Mouse (Mus musculus): ENCODE measurements around the gene Fryl.
"Not testable (repeated sequence)": the region's sequence is repeated elsewhere in the genome, so short reads cannot be mapped to it uniquely, and the experiment has no call there.

Gene Fryl

DNA sequence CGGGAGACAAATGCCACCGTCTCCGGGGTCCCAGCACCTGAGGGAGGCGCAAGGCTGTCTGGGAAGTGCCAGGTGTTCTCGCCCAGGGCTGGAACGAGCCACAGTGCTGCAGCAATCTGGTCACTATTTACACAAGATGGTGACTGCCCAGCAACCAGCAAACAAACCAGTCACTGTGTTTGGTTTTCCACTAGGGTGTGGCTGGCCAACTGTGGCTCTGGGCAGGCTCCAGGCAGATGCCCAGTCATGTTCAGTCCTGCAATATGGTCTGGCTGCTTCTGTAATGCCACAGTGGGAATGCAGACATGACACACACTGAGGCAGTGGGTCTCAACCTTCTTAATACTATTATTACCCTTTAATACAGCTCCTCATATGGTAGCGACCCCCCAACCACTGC is 152.8 kb downstream of the Fryl start:
- no peak for DNase-seq (ENCODE audit: low spot score in 2 of 2)

DNA sequence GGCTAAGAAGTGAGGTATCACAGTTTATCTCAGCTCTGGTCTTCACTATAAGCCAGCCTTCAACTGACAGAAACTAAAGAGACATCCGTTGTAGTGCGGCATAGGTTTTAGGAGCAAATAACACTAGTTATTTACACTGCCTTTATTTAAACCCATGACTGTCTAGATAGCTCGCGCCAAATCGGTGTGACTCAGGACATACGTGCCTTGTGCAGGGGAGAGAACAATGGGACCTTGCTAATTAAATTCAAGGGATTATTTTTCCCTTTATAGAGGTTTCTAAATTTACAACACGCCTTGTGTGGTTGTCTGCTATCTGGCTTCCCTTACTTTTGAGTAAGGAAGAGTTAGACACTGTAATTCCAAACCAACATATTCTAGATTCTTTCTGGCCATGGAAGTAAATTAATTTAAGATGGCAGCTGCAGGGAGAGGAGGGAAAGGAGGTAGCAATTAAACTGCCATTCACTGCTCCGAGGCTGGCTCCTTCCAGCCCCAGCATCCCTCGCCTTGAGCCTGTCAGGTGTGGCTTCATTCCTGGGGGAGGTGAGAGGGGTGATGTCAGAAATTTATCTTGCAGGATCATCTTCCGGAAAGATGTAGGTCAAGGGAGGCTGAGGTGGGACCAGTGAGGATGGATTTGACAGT is 154.0 kb downstream of the Fryl start:
- no peak for DNase-seq (ENCODE audit: low spot score in 2 of 2)

DNA sequence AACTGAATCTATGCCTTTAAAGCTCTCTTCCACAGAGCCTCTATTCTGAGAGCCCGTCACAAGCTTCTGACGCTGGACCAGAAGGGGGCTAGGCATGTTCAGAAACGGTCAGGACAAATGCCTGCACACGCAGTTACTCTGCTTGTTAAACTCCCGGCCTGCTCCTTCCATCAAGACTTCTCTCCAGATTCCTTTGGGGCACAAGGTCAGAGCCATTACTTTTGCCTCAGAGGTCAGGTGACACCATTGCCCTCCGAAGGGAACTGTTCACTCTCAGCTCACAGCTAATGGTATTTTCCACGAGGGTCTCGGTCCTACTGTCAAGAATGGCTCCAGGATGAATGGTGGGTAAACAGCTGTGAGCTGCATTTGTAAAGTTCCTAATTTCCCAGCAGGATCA is 164.2 kb downstream of the Fryl start:
- DNase-seq (ENCODE audit: low spot score in 2 of 2): no peak

DNA sequence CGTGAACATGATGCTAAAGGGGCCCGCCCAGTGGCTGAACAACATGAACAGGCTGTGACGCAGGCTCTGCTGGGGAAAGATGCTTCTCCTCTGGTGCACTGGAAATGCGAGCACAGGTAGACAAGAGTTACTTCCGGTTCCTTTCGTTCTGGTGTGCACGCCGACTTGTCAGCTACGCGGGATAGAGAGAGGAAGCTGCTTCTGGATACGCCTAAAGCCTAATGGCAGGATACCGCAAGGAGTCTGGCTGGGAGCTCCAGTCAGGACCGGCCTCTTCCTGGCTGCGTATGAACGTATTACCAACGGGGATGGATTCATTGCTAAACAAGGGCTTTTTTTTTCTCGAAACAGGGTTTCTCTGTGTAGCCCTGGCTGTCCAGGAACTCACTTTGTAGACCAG is 167.3 kb downstream of the Fryl start:
- no peak for DNase-seq (ENCODE audit: low spot score in 2 of 2)

DNA sequence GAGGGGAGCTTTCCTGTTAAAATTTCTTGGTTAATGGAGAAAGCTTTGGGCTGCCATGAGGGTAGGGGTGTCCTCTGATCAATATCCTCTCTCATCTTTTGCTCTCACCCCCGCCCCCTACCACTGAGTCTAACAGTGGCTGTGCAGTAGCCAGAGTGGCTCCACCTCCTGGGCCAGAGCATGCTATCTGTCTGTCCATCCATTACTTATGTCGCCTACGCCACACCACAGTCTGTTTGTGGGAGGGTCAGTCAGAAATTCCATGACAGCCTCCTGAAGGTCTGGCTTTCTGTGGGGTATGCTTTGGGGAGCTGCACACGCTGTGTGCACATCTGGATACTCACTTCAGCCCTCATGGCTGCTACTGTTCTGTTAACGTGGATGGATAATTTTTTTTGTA is 174.9 kb downstream of the Fryl start:
- DNase-seq (ENCODE audit: low spot score in 2 of 2): no peak

DNA sequence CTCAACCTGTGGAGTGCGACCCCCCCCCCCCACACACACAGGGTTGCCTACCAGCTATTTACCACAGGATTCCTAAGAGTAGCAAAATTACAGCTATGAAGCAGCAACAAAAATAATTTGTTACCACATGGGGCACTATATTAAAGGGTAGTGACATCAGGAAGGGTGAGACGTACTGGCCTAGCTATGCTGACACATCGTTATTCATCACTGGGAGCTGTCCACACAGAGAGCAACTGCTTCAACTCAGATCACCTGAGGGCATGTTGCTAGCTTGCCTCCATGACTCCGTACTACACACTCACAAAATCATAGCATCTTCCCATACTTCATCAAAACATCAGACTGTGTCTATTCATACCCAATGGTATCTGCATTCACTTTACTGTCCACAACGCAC is 176.6 kb downstream of the Fryl start:
- DNase-seq (ENCODE audit: low spot score in 2 of 2): no peak

DNA sequence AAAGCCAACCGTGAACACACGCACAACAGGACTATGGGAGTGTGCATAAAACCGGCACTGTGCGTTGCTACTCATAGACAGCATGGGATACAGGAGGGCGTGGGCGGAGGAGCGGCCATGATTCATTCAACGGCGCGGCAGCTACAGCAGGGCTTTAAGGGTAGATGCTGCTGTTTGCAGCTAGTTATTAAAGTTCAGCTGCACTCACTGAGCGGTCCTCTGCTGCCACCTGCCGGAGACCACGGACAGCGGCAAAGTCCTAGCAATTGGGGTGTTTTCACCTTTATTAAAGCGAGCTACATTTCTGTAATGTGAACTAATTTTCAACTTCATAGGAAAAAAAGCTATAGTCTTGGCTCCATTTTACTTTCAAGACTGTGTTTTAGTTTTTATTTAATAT is 185.1 kb downstream of the Fryl start:
- DNase-seq (ENCODE audit: low spot score in 2 of 2): peak; percentile 80 to 90

DNA sequence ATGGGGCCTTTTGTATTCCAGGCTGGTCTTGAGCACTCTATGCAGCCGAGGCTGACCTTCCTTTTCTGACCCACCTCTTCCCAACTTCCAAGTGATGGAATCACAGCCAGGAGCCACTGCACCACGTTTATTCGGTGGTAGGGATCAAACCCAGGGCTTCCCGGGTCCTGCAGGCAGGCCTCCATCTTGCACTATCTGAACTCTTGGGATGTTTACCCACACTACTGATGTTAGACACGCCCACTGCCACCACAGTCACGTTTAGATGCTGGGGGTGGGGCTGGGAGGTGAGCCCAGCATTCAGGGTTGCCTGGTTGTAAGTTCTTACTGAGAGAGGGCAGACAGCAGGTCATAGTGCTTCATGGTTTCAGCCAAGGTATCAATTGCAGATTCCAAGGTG is 189.5 kb downstream of the Fryl start:
- DNase-seq (ENCODE audit: low spot score in 2 of 2): no peak

DNA sequence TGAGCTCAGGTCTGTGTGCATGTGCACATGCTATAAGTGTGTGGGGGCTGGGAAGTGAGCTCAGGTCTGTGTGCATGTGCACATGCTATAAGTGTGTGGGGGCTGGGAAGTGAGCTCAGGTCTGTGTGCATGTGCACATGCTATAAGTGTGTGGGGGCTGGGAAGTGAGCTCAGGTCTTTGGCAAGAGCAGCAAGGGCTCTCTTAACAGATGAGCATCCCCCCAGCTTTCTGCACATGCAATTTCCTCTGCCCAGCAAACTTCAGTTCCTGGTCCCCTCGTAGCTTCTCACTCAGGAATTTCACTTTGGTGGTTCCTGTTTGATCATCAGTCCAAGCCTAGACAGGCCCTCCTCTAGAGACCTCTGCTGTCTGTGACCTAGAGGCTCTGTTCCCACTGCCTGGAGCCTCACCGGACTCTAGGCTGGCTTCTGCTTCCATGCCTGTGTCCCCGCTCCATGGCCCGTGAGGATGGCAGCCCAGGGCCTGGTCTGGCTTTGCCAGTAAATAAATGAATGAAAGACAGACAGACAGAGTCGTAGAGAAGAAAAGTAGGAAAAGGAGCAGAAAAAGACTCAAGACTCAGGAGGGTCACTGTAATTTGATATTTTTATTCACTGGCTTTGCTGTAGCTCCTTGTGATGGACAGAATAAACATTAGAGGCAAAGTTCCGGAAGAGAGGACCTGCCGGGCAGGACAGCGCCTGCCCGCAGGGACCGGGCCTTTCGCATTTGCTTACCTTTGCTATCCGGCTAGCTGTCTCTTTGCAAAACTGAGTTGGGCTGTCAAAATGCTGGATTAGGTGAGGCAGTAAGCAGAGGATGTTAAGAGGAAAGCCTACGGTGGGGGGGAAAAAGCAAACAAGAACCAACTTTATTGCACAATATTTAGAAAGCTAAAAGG is 192.4 kb downstream of the Fryl start:
- no peak for DNase-seq (ENCODE audit: low spot score in 2 of 2)

DNA sequence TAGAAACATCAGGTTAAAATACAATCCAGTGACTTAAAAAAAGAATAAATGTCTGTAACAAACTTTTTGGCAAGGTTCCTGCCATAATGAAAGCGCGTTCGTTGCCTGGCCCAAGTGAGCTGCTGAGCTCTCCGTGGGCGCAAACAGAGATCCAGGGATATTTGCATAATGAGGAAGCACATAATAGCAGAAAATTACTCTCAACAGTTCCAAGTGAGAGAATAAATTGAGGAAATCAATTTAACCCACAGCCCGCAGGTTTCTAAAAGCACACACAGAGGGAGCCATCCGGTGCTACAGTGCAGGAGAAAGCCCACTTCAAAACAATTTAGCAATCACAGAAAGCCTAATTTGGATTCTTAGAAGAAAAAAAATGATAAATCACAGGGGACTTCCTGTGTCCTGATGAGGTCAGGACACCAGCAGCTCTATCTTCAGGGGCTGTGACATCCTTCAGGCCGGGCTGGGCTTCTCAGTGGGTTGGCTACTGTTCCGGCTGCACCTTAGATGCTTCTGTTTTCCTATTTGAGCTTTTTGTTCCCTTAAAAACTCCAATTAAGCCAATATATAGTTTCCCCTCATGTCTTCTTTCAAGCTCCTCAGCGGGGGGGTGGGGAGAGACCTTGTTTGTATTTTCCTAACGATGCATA is 194.8 kb downstream of the Fryl start:
- DNase-seq (ENCODE audit: low spot score in 2 of 2): peak; percentile 43 to 58

DNA sequence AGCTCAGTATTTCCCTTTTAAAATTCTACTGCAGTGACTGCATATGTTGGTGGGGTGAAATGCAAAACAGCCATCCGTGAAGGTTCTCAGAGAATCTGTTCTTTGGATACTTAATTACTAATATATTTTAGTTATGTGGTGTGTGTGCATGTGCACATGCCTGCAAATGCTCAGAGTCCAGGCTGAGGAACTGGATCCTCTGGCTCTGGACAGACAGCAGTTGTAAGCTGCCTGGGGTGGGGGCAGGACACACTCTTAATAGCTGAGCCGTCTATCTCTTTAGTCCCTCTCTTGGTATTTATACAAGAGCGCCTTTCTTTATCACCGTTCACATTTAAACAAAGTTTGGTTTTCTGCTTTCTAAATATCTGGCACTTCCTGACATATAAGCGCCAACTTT is 199.5 kb downstream of the Fryl start:
- DNase-seq (ENCODE audit: low spot score in 2 of 2): no peak

DNA sequence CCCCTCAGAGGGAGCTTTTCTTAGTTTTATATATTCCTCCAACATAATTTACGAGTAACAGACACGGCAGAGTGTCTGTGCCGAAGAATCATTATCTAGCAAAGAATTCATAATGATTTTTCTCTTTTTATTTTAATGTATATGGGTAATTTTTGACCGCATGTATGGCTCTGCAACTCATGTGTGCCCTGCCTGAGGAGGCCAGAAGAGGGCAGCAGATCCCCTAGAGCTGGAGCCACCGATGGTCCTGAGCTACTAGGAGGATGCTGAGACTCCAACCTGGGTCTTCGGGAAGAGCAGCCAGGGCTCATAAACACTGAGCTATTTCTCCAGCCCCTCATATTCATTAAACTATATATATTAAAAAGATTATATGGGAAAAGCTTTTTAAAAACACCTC is 200.0 kb downstream of the Fryl start:
- no peak for DNase-seq (ENCODE audit: low spot score in 2 of 2)

DNA sequence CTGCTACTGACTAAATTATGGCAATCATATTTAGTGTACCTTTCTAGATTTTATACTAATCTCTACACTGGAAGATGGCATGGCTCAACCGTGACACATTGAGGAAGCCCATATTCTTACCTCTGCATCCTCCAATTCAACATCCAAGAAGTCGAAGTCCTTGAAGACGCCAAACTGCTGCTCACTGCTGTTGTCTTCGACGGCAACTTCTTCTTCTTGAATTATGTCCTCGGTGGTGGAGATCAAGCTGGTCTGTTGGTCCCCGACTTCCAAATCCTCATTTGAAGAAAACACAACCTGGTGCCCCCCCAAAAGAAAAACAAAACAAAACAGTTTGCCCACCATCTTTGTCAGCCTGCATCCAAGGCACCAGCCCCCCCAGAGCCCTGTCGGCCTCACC is 202.5 kb downstream of the Fryl start:
- no peak for DNase-seq (ENCODE audit: low spot score in 2 of 2)

DNA sequence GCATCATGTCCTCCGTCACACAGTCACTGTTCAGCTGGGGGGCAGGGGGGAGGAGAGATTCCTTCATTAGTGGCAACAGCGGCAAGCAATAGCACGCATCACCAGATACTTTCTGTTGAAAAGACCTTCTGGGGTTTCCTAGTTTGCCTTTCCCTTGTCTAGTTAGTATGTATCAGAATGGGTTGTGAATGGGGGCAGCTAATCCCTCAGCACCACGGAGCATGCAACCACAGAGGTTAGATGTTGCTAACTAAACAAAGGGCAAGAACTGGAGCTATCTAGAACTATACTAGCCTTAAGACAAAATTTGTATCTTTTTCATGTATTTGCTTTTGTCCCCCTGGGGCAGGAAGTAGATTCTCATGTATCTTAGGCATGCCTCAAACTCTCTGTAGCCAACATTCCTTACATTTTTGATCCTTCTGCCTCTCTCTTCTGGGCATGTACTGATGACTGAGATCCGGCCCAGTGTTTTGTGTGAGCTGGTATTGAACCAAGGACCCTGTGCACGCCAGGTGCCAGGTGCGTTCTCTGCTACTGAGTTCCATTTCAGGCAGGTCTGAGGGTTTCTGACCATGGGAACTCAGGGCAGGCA is 208.7 kb downstream of the Fryl start:
- no peak for DNase-seq (ENCODE audit: low spot score in 2 of 2)

DNA sequence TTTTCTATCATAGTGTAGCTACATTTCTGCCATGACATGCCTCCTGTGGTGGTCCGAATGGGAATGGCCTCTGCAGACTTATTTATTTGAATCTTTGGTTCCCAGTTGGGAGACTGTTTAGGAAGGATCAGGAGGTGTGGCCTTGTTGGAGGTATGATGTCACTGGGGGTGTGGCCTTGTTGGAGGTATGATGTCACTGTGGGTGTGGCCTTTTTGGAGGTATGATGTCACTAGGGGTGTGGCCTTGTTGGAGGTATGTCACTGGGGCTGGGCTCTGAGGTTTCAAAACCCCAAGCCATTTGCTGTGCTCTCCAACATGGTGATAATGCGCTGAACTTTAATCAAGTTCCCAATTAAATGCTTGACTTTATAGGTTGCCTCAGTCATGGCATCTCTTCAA is 212.4 kb downstream of the Fryl start:
- no peak for DNase-seq (ENCODE audit: low spot score in 2 of 2)

DNA sequence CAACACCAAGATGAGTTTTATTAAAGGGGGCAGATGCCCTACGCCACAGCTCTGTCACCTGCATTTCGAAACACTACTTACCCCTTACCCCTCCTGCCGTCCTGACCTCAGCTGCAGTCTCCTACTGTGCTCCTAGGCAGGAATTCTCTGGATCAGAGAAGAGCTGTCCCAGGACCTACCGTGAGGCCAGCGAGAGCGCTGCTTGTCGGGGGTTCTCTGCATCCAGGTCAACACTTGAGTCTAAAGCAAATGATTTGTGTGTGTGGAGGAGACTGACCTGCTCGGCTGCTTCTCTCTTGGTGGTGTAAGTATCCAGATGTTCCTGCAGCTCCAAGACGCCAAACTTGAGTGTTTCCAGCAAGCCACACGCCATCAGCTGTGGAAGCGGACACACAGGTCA is 223.9 kb downstream of the Fryl start:
- DNase-seq (ENCODE audit: low spot score in 2 of 2): no peak

DNA sequence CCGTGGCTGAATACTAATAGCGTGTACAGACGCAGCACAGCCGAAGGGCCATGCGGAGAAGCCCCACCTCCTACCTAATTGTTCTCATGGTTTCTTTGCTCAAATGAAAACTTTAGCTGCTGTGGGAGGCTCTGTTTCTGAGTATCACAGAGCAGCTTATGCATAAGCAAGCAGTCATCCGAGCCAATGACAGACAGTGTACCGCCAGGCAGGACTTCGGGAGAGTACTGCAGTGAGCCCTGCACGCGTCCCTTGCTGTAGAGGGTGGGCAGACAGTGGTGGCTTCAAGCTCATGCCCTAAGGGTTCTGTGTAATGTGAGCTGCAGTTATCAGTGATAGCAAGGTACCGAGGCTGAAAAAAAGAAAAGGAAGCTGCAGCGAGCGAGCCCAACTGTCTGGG is 227.8 kb downstream of the Fryl start:
- DNase-seq (ENCODE audit: low spot score in 2 of 2): no peak

DNA sequence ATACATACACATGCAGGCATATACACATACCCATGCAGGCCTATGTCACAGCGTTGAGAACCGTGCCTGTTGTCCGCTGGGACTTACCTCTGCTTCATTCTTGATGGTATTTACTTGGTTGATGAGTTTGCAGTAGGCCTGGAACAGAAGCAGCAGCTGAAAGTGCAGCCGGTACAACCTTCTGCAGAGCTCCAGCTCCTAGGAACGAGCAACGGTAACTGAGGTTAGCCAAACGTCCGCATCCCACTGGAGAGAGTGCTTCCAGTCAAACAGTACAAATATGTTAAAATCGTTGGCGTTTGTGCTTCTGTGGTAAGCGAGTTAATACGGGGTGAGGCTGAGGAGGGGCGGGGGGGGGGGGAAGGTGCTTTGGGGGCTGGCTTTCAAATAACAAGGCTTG is 232.6 kb downstream of the Fryl start:
- DNase-seq (ENCODE audit: low spot score in 2 of 2): no peak

DNA sequence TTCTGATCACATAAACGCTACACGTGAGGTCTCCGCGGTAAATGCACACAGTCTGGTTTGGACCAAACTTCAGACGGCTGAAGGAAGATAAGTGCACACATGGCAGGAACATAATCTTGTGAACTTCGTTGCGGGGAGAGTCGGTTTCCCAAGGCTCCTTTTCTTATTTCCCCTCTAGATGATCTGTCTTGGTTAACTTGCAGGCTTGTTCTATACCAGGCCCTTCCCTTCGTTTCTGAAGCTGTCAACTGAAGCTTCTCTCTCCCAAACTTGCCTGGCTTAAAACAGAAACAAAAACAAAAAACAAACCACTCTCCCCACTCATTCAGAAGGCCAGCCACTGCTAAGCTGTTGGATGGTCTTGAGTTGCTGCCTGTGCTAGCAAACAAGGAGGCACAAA is 241.7 kb downstream of the Fryl start:
- no peak for DNase-seq (ENCODE audit: low spot score in 2 of 2)

DNA sequence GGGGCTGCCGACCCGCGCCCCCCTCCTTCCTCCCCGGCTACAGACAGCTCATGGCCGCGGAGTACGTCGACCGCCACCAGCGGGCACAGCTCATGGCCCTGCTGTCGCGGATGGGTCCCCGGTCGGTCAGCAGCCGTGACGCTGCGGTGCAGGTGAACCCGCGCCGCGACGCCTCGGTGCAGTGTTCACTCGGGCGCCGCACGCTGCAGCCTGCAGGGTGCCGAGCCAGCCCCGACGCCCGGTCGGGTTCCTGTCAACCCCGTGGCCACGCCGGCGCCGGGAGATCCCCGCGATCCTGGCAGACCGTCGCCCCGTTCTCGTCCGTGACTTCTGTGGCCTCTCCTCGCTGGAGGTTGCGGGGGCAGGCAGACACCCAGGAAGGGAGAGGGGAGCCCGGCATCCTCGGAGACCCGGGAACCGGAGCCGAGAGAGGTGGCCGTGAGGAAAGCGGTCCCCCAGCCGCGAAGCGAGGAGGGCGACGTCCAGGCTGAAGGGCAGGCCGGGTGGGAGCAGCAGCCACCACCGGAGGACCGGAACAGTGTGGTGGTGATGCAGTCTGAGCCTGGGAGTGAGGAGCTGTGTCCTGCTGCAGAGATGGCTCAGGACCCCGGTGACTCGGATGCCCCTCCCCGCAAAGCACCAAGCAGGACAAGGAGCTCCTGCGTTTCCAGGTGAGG is 242.7 kb downstream of the Fryl start:
- DNase-seq (ENCODE audit: low spot score in 2 of 2): not testable (repeated sequence)

DNA sequence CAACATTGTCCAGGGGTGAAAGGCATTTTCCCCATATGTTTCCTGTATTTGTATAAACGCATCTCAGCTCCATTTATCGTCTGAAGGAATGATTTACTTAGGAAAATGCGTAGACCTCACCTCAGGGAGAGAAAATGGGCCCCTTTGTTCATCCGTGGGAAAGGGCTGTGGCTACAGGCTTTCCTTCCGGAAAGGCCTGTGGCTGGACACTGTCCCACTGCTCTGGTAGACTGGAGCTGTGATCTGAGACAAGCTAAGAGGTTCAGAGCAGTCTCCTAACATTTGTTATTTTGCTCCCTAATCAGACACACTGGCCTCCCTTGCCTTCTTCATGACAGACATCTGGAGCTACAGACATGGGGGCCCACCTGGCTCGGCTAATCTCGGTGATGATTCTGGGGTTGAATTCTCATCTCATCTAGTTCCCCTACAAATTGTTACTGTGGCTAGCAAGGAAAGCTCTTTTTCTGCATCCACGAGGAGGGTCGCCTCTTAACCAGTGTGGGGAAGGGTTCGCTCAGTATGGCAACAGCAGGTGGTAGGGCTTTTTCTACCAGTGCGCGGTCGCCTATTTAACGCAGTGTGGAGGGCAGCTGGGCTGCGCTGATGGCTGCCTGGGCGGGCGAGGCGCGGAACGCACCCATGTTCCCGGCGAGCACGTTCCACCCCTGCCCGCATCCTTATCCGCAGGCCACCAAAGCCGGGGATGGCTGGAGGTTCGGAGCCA is 243.4 kb downstream of the Fryl start:
- not testable (repeated sequence) for DNase-seq (ENCODE audit: low spot score in 2 of 2)

All from right cerebral cortex, postnatal 10 days (tissue).